Mouse (Mus musculus) forebrain, embryonic 11.5 days (tissue): ENCODE results near the gene Ccna2. TPM values are rescaled to one million over a fixed set of nuclear protein-coding genes. Genes with fewer than 3 reads are reported as not detected.

ENCODE experiments used
- ATAC-seq: fragments of 200-750 bp; cut with Nextera tagmentation; replicated peaks from 2 replicates; pipeline ENCODE4 v1.8.0; 2017; ENCODE audit warnings: moderate TSS enrichment; ENCODE audit not compliant: low FRiP score
- DNase-seq: peaks from one replicate; pipeline ENCODE4 v3.0.0-alpha.2; 2017; ENCODE audit warnings: low spot score
- H3K27ac ChIP-seq: fragments of 300-500 bp; sonication (generic); 2 replicates; pipeline ENCODE4 v1.5.1; 2014; ENCODE audit warnings: low read depth, low read length
- H3K27me3 ChIP-seq: fragments of 300-500 bp; sonication (generic); 2 replicates; pipeline ENCODE4 v1.6.1; 2014; ENCODE audit warnings: mild to moderate bottlenecking, low read length, mixed read lengths; ENCODE audit not compliant: control insufficient read depth, insufficient read depth
- H3K36me3 ChIP-seq: fragments of 300-500 bp; sonication (generic); 2 replicates; pipeline ENCODE4 v1.6.1; 2014; ENCODE audit warnings: mild to moderate bottlenecking, low read length, moderate library complexity, mixed read lengths; ENCODE audit not compliant: control insufficient read depth, insufficient read depth
- H3K4me1 ChIP-seq: fragments of 300-500 bp; sonication (generic); replicated peaks from 2 replicates; pipeline ENCODE4 v1.6.1; 2014; ENCODE audit warnings: low read length, mixed read lengths; ENCODE audit not compliant: control insufficient read depth, insufficient read depth
- H3K4me2 ChIP-seq: fragments of 300-500 bp; sonication (generic); 2 replicates; pipeline ENCODE4 v1.6.1; 2014; ENCODE audit warnings: low read depth, mild to moderate bottlenecking, low read length, moderate library complexity, mixed read lengths; ENCODE audit not compliant: severe bottlenecking
- H3K4me3 ChIP-seq: fragments of 300-500 bp; sonication (generic); 2 replicates; pipeline ENCODE4 v1.5.1; 2014; ENCODE audit warnings: low read depth, low read length
- H3K9ac ChIP-seq: fragments of 300-500 bp; sonication (generic); 2 replicates; pipeline ENCODE4 v1.6.1; 2014; ENCODE audit warnings: low read length
- H3K9me3 ChIP-seq: fragments of 300-500 bp; sonication (generic); 2 replicates; pipeline ENCODE4 v1.6.1; 2016; ENCODE audit warnings: low read length, mixed read lengths; ENCODE audit not compliant: control insufficient read depth
- WGBS: fragments of 180-500 bp; shearing (Covaris S2); extraction: QIAGEN DNeasy Blood & Tissue Kit; methylation state at CpG from one replicate; pipeline ENCODE4 v1.1.7; 2014; 5-methylcytosine and 5-hydroxymethylcytosine counted together
- polyA plus RNA-seq: library from polyadenylated mRNA; unstranded; fragments of >200 nt; fragmentation: Nextera tagmentation; extraction: Ambion mirVana; gene quantifications from 2 replicates; pipeline ENCODE4 v1.2.1, GENCODE M21; 2014

The Ccna2 gene
- polyA plus RNA-seq, 1 experiment from 2014 or later = 333 TPM

DNA sequence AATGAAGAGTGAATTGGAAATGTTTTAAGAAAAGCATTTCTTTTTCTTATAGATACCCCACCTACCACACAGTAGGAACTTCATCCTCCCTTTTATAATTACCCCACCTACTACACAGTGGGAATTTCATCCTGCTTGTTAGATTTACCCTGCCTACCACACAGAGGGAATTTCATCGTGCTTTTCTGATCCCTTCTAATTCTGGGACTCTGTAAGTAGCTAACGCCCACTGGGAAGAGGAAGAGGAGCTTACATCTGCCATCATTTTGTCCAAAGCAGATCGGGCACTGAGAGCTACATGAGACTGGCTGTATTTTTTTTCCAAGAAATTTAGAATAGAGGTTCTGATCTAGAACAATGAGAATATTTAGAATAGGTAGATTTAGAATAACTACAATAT is 27.0 kb downstream of the Ccna2 start:
- H3K36me3 ChIP-seq = no peaks in the 10 kb centered on the region
- no peak overlapping the region for H3K9ac ChIP-seq
- WGBS = 77% methylated on average over 3 of the region's 3 CpGs
- H3K4me1 ChIP-seq = no peaks in the 10 kb centered on the region
- H3K9me3 ChIP-seq = no peaks in the 10 kb centered on the region
- no peak overlapping the region for H3K27ac ChIP-seq
- H3K4me2 ChIP-seq = no peak overlapping the region
- ATAC-seq = no peak
- DNase-seq = no peak
- no peak overlapping the region for H3K4me3 ChIP-seq
- no peaks in the 10 kb centered on the region for H3K27me3 ChIP-seq

DNA sequence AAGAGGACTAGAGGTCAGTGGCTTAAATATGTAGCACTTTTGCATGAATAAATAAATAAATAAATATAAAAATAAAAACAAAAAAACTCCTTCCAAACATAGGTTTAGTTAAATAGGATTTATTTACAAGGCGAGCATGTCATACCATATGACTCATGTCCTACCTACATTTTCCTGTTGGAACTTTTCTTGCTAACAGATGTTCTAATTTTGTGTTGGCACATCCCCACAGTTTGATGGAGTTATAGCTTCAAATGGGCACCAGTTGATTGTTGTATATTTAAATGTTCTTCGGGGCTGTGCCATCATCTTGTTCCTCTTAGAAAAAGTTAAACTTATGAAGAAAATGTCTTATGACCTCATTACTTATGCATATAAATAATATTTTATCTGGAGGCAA is 30.6 kb downstream of the Ccna2 start:
- WGBS = 89% methylated on average over 2 of the region's 2 CpGs
- DNase-seq (no peak), ATAC-seq (no peak)
- Histone ChIP-seq H3K27me3 (no peaks in the 10 kb centered on the region), H3K27ac (no peak overlapping the region), H3K36me3 (no peaks in the 10 kb centered on the region), H3K4me2 (no peak overlapping the region), H3K9ac (no peak overlapping the region), H3K4me3 (no peak overlapping the region), H3K4me1 (no peaks in the 10 kb centered on the region), H3K9me3 (no peaks in the 10 kb centered on the region)

DNA sequence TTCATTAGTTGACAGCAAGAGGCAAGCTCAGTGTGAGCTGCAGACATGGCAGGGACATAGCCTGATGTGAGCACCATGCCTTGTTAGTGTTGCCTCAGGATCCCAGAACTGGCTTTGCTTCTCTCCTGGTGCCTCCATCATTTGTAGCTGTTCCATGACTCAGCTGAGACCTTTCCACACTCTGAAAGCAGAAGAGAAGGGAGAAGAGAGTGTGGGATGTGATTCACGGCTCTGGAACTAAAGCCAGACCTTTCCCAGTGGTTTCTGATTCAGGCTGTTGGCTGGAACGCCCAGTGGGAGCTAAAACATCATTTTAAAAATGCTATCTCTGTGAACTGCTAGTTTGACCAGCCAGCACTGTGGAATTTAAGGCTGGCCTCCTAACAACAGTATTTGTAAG is 31.2 kb downstream of the Ccna2 start:
- DNase-seq (no peak), ATAC-seq (no peak)
- 66% methylated on average over 2 of the region's 2 CpGs for WGBS

DNA sequence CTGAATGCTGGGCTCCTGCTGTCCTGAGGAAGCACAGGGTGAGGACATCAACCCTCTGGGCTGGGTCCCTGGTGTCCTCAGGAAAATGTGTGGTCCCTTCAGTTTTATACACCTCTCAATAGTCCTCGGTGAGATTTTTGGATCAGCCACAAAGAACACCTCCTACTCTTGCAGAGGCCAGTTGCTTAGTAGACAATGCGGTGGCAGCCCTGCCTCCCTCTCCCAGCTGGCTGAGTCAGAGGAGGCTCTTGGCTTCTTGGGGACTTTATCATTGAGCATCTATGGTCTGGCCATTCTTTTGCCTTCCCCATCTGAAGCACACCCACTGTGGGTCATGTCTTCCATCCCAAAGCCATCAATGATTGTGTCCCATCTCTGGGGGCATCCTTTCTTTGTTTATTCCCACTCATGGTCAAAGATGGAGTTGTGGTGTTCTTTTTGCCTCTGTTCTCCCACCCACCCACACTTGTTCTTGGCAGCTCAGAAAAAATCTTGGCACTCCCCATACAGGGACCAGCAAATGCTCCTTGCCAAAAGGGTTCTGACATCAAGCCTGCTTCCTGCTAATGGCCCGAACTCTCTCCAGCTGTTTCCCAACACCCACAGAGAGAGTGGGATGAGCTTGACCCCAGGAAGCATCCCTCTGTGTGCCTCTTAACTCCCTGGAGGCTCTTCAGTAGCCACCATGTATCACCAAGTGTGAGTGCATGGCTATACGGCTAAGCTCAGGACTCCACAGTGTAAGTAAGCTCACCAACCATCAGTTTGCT is 34.1 kb downstream of the Ccna2 start:
- DNase-seq = no peak
- no peak overlapping the region for H3K4me2 ChIP-seq
- H3K27ac ChIP-seq = no peak overlapping the region
- no peaks in the 10 kb centered on the region for H3K27me3 ChIP-seq
- no peak for ATAC-seq
- H3K4me3 ChIP-seq = no peak overlapping the region
- H3K4me1 ChIP-seq = no peaks in the 10 kb centered on the region
- WGBS = 87% methylated on average over 4 of the region's 4 CpGs
- H3K9ac ChIP-seq = no peak overlapping the region
- H3K36me3 ChIP-seq = no peaks in the 10 kb centered on the region
- no peaks in the 10 kb centered on the region for H3K9me3 ChIP-seq

More for the DNA sequence above, 31.2 kb downstream of the Ccna2 start:
- Histone ChIP-seq H3K4me3 (no peak overlapping the region), H3K4me1 (no peaks in the 10 kb centered on the region), H3K36me3 (no peaks in the 10 kb centered on the region), H3K4me2 (no peak overlapping the region), H3K27me3 (no peaks in the 10 kb centered on the region), H3K27ac (no peak overlapping the region), H3K9me3 (no peaks in the 10 kb centered on the region), H3K9ac (no peak overlapping the region)

DNA sequence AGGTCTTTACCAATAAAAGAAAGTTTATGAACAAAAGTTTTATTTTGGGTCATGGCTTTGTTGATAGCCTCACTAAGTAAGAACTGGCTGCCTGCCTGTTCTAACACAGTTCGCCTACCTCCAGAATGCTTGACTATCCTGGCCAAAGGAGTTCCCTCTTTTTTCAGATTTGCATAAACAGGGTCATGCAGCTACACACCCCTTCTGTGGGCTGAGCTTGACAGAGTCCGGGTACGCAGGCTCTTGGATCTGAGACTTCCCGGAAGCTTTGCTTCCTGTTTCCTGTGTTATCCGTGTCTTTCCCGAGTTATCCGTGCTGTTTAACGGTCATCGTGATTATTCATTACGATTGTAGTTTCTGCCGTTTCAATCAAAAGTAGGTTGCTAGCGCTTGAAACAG is 35.9 kb downstream of the Ccna2 start:
- H3K4me2 ChIP-seq = no peak overlapping the region
- H3K9ac ChIP-seq = no peak overlapping the region
- no peaks in the 10 kb centered on the region for H3K4me1 ChIP-seq
- DNase-seq = no peak
- H3K9me3 ChIP-seq = no peaks in the 10 kb centered on the region
- no peak for ATAC-seq
- no peak overlapping the region for H3K4me3 ChIP-seq
- no peak overlapping the region for H3K27ac ChIP-seq
- WGBS = 92% methylated on average over 12 of the region's 12 CpGs
- peaks cover 2% of the 10 kb centered on the region; the same call in 1 of the 2 replicates for H3K27me3 ChIP-seq
- H3K36me3 ChIP-seq = no peaks in the 10 kb centered on the region

DNA sequence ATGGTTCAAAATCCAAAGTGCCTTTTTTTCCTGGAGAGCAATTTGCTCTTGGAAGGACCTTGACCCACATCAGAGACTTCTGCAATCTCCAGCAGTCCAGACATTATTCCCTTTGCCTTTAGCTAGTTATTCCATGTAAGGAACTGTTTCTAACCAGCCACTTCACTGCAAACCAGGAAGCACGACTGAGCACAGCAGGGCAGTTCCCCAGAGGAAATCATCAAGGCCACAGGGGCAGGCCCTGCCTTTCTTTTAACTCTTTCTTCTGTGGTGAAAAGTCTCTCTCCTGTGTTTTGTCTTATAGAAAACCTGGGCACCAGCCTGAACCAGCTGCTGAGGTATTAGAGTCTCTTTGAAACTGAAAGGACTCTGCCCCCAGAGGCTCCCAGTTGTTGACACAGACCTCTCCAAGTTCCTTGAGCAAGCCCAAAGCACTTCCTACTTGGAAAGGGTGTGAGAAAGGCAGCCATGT is 38.7 kb downstream of the Ccna2 start:
- 0% methylated on average over 1 of the region's 1 CpGs for WGBS
- H3K4me1 ChIP-seq = no peaks in the 10 kb centered on the region
- H3K4me3 ChIP-seq = no peak overlapping the region
- H3K27me3 ChIP-seq = peaks cover 2% of the 10 kb centered on the region; the same call in 1 of the 2 replicates
- H3K4me2 ChIP-seq = no peak overlapping the region
- ATAC-seq (no peak), DNase-seq (no peak)
- no peak overlapping the region for H3K9ac ChIP-seq
- no peaks in the 10 kb centered on the region for H3K36me3 ChIP-seq
- no peaks in the 10 kb centered on the region for H3K9me3 ChIP-seq
- no peak overlapping the region for H3K27ac ChIP-seq

DNA sequence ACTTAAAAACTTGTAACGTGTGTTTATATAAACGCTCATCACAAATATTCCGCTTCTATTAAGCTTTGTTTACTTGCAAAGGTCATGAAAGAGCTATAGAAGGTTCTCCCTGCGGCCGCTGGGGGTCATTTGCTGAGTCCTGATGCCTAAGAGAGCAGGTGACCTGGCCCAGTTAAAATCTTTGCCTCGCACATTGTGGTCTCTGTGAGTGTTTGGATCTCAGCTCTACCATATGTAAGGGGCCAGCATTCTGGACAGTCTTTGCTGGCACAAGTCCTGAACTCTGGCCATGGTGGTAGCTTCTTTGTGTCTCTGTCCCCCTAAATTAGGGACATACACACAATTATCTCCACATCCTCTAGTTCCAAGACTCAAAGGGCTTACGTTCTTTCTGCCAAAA is 39.2 kb downstream of the Ccna2 start:
- H3K9ac ChIP-seq = no peak overlapping the region
- 32% methylated on average over 7 of the region's 7 CpGs for WGBS
- no peaks in the 10 kb centered on the region for H3K4me1 ChIP-seq
- H3K9me3 ChIP-seq = no peaks in the 10 kb centered on the region
- H3K4me3 ChIP-seq = no peak overlapping the region
- peaks cover 2% of the 10 kb centered on the region; the same call in 1 of the 2 replicates for H3K27me3 ChIP-seq
- no peak for ATAC-seq
- no peak overlapping the region for H3K27ac ChIP-seq
- DNase-seq = no peak
- no peaks in the 10 kb centered on the region for H3K36me3 ChIP-seq
- H3K4me2 ChIP-seq = no peak overlapping the region

DNA sequence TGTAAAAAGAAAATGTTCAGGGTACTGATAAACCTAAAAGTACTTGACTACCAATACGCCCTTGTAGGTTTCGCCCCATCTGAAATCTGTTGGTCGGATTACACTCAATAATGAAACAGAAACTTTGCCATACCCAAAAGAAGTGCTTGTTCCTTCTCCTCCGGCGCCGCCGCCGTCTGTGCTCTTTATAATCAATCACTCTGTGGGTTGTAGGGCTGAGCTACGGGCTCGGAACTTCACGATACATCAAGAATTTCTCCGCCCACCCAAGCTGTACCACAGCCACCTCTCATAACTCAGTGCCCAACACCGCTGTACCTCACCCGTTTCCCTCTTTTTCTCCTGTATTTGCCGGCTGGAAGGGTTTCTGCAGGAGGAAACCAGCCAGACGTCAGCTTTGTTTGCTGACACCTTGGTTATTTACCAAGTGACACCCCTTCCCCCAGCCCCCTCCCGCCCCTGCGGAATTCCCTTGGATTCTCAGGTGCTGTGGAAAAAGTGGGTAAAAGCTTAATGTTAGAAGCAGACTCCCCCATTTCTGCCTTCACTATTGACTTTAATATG is 39.9 kb downstream of the Ccna2 start:
- WGBS = 22% methylated on average over 18 of the region's 18 CpGs
- Histone ChIP-seq H3K9ac (no peak overlapping the region), H3K4me3 (peak overlapping the region; percentile 5; the same call in 1 of the 2 replicates)

More for the DNA sequence above, 39.9 kb downstream of the Ccna2 start:
- H3K27ac ChIP-seq = no peak overlapping the region
- DNase-seq (no peak), ATAC-seq (no peak)
- H3K4me1 ChIP-seq = no peaks in the 10 kb centered on the region
- H3K27me3 ChIP-seq = peaks cover 2% of the 10 kb centered on the region; the same call in 1 of the 2 replicates
- no peaks in the 10 kb centered on the region for H3K36me3 ChIP-seq
- peak overlapping the region; percentile 21; the same call in 1 of the 2 replicates for H3K4me2 ChIP-seq
- no peaks in the 10 kb centered on the region for H3K9me3 ChIP-seq
